Mouse (Mus musculus) myocyte (in vitro differentiated cells): ENCODE measurements around the gene Zhx3. TPM values are rescaled to one million over a fixed set of nuclear protein-coding genes. Genes with fewer than 3 reads are reported as not detected.

ENCODE experiments used
- H3K27me3 ChIP-seq: one replicate; pipeline ENCODE4 v1.6.1; 2011; ENCODE audit not compliant: control insufficient read depth, insufficient read depth, insufficient read length
- H3K36me3 ChIP-seq: one replicate; pipeline ENCODE4 v1.6.1; 2011; ENCODE audit not compliant: control insufficient read depth, insufficient read depth
- H3K4me2 ChIP-seq: one replicate; pipeline ENCODE4 v1.6.1; 2011; ENCODE audit warnings: low read depth, control low read depth
- H3K4me3 ChIP-seq: one replicate; pipeline ENCODE4 v1.5.1; 2011; ENCODE audit warnings: mild to moderate bottlenecking, control low read depth, moderate library complexity
- H3K79me2 ChIP-seq: one replicate; pipeline ENCODE4 v1.6.1; 2011; ENCODE audit not compliant: control insufficient read depth, insufficient read depth
- H3ac ChIP-seq: one replicate; pipeline ENCODE4 v1.6.1; 2011; ENCODE audit not compliant: control insufficient read depth, insufficient read length
- CEBPB ChIP-seq: IDR thresholded peaks from 2 replicates; pipeline ENCODE4 v1.6.1; 2011; ENCODE audit warnings: mild to moderate bottlenecking, moderate library complexity; ENCODE audit not compliant: poor library complexity, insufficient read depth, severe bottlenecking
- E2F4 ChIP-seq: IDR thresholded peaks from one replicate; pipeline ENCODE4 v1.6.1; 2011; ENCODE audit warnings: mild to moderate bottlenecking, control low read depth, moderate library complexity; ENCODE audit not compliant: insufficient read depth
- MAX ChIP-seq: IDR thresholded peaks from one replicate; pipeline ENCODE4 v1.6.1; 2011; ENCODE audit warnings: low read depth, mild to moderate bottlenecking, control low read depth
- MYOD1 ChIP-seq, 3 experiments: IDR thresholded peaks; one replicate each; pipeline ENCODE4 v1.6.1; 2011; ENCODE audit warnings: control low read depth in 2 of 3, low read depth in 2 of 3, mild to moderate bottlenecking in 2 of 3, moderate library complexity in 1 of 3; ENCODE audit not compliant: insufficient read length in 2 of 3, control insufficient read depth in 1 of 3
- MYOG ChIP-seq, 3 experiments: IDR thresholded peaks; one replicate each; pipeline ENCODE4 v1.6.1; 2011; ENCODE audit warnings: control low read depth in 2 of 3, low read depth in 2 of 3, mild to moderate bottlenecking in 2 of 3; ENCODE audit not compliant: insufficient read length in 2 of 3, control insufficient read depth in 1 of 3, insufficient read depth in 1 of 3
- POLR2A ChIP-seq: IDR thresholded peaks from one replicate; pipeline ENCODE4 v1.6.1; 2011; ENCODE audit warnings: low read depth, mild to moderate bottlenecking, control low read depth, moderate library complexity; ENCODE audit not compliant: insufficient read length
- POLR2AphosphoS2 ChIP-seq: IDR thresholded peaks from one replicate; pipeline ENCODE4 v1.6.1; 2011; ENCODE audit warnings: low read depth, control low read depth; ENCODE audit not compliant: insufficient read length
- REST ChIP-seq: IDR thresholded peaks from one replicate; pipeline ENCODE4 v1.6.1; 2011; ENCODE audit warnings: mild to moderate bottlenecking, control low read depth, moderate library complexity; ENCODE audit not compliant: insufficient read depth, insufficient read length
- SRF ChIP-seq: IDR thresholded peaks from one replicate; pipeline ENCODE4 v1.6.1; 2011; ENCODE audit warnings: low read depth; ENCODE audit not compliant: control insufficient read depth, insufficient read length
- TCF12 ChIP-seq: IDR thresholded peaks from one replicate; pipeline ENCODE4 v1.6.1; 2011; ENCODE audit warnings: mild to moderate bottlenecking, control low read depth; ENCODE audit not compliant: poor library complexity, insufficient read depth, severe bottlenecking
- TCF3 ChIP-seq: IDR thresholded peaks from one replicate; pipeline ENCODE4 v1.6.1; 2011; ENCODE audit warnings: low read depth, control low read depth; ENCODE audit not compliant: insufficient read length
- USF1 ChIP-seq: IDR thresholded peaks from one replicate; pipeline ENCODE4 v1.6.1; 2011; ENCODE audit warnings: low read depth, mild to moderate bottlenecking, control low read depth, moderate library complexity
- polyA plus RNA-seq: library from polyadenylated mRNA; unstranded; fragments of >200 nt; fragmentation: generic; extraction: Trizol; gene quantifications from one replicate; pipeline ENCODE4 v1.2.1, GENCODE M21; 2012; ENCODE audit warnings: missing spikeins

Zhx3 gene
- polyA plus RNA-seq, 1 experiment, result 6.1 TPM

DNA sequence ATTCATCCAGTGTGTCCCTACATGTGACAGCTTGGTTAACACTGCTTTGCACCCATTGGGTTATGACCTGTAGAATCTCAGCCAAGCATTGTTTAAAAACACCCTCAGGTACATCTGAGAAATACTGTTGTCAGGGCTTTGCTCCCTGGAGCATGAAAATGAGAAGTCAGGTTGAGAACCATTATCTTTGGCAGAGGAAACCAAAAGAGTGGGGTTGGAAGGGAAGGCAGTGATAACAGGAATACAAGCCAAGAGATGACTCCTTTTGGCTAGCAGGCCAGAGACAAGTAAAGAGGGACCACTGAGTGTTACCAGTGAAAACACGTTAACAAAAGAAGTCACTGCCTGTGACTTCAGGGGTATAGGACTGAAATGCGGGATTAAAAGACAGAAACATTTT lies 108.4 kb downstream of the Zhx3 start:
- Histone ChIP-seq H3K36me3 (peaks cover 7% of the 10 kb centered on the region), H3K4me3 (no peak overlapping the region), H3K27me3 (no peaks in the 10 kb centered on the region), H3K4me2 (no peak overlapping the region), H3ac (no peak overlapping the region), H3K79me2 (no peaks in the 10 kb centered on the region)
- TF ChIP-seq TCF3, result no peak
- no peak for TF ChIP-seq SRF
- no peak for TF ChIP-seq TCF12
- TF ChIP-seq E2F4, result no peak
- TF ChIP-seq USF1, result no peak
- TF ChIP-seq POLR2AphosphoS2, result no peak
- TF ChIP-seq CEBPB, result no peak
- no peak for TF ChIP-seq MYOD1 (IDR thresholded peaks at IDR 0.05; ENCODE audit: control insufficient read depth in 1 of 3, insufficient read length in 2 of 3, low read depth in 2 of 3)

DNA sequence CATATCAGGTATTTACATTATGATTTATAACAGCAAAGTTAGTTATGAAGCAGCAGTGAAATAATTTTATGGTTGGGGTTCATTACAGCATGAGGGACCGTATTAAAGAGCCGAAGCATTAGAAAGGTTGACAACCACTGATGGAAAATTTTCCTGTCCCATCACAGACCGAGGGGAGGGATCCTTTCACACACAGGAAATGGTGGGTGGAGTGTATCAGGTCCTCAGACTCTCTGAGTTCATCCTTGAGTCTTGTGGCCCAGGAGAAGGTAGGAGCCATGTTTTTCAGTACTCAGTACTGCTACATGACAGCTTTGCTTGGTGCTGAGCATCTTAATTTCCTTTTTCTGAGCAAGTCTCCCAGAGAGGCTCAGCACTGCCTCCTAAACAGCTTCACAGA lies 109.0 kb downstream of the Zhx3 start:
- H3ac ChIP-seq, result no peak overlapping the region
- H3K27me3 ChIP-seq, result no peaks in the 10 kb centered on the region
- no peak overlapping the region for H3K4me2 ChIP-seq
- H3K79me2 ChIP-seq, result no peaks in the 10 kb centered on the region
- TF ChIP-seq MYOG (IDR thresholded peaks at IDR 0.05; ENCODE audit: control insufficient read depth in 1 of 3, insufficient read depth in 1 of 3, insufficient read length in 2 of 3, low read depth in 2 of 3), result no peak
- no peak for TF ChIP-seq MYOD1 (IDR thresholded peaks at IDR 0.05; ENCODE audit: control insufficient read depth in 1 of 3, insufficient read length in 2 of 3, low read depth in 2 of 3)
- TF ChIP-seq USF1, result no peak
- no peak for TF ChIP-seq POLR2A
- no peak for TF ChIP-seq CEBPB
- no peak for TF ChIP-seq POLR2AphosphoS2
- TF ChIP-seq SRF, result no peak
- no peak for TF ChIP-seq E2F4
- TF ChIP-seq MAX, result no peak
- no peak for TF ChIP-seq REST
- no peak for TF ChIP-seq TCF12
- peaks cover 7% of the 10 kb centered on the region for H3K36me3 ChIP-seq
- H3K4me3 ChIP-seq, result no peak overlapping the region

DNA sequence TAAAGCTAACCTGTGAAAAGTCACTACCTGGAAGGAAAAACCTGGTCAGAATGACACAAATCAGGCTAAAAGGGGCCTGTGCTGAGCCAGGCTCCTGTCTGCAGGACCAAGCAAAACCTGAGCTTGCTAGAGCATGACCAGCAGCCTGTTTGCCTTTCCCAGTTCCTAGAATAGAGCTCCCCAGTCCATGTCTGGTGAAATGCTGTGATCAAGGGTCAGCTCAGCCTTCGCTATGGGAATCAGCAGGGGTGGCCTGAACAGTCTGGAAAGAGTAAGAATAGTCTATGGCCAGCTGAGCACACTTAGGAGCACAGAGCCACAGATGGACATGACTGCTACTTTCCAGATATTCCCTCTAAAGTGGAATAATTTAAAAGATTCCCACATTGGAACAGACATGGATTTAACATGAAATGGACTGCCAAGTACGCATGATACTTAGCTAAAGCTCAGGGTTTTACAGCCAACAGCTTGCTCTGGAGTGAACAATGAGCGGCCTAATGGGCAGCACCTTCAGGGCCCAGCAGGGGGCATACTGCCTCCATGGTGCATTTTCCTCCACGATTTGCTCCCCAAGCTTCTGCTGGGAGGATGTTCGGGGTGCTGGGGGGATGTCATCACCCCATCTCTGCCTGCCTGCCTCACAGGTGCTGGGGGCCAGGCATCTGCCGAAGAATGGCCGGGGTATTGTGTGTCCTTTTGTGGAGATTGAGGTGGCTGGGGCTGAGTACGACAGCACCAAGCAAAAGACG lies 112.2 kb downstream of the Zhx3 start:
- Histone ChIP-seq H3ac (no peak overlapping the region), H3K4me2 (no peak overlapping the region), H3K27me3 (no peaks in the 10 kb centered on the region), H3K79me2 (no peaks in the 10 kb centered on the region), H3K36me3 (peaks cover 18% of the 10 kb centered on the region), H3K4me3 (no peak overlapping the region)
- no peak for TF ChIP-seq MYOG (IDR thresholded peaks at IDR 0.05; ENCODE audit: control insufficient read depth in 1 of 3, insufficient read depth in 1 of 3, insufficient read length in 2 of 3, low read depth in 2 of 3)
- TF ChIP-seq SRF, result no peak
- no peak for TF ChIP-seq REST

DNA sequence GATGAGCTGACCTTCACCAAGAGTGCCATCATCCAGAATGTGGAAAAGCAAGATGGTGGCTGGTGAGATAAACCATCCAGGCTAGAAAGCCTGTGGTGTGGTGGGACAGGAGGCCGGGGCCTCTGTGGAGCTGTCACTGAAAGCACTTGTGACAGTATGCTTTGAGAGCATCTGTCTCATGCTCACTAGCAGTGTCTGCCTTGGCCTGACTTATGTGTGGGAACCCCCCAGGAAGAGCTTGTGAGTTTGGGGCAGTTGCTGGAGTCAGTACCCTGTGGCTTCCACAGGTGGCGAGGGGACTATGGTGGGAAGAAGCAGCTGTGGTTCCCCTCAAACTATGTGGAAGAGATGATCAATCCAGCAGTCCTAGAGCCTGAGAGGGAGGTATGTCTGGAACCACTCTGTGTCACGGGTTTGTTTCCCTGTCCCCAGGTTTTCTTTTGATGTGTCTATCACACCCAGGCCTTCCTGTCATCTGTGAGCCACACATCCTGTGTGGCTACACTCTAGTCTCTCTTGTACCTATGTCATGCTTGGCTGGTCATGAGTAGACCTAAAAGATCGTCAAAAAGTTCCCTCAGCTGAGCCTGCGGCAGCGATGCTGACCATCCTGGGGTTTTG lies 116.1 kb downstream of the Zhx3 start:
- TF ChIP-seq REST (no peak), E2F4 (no peak), MAX (no peak), TCF12 (no peak), MYOG (IDR thresholded peaks at IDR 0.05; ENCODE audit: control insufficient read depth in 1 of 3, insufficient read depth in 1 of 3, insufficient read length in 2 of 3, low read depth in 2 of 3) (no peak), USF1 (no peak), POLR2A (no peak), SRF (no peak), TCF3 (no peak), MYOD1 (IDR thresholded peaks at IDR 0.05; ENCODE audit: control insufficient read depth in 1 of 3, insufficient read length in 2 of 3, low read depth in 2 of 3) (no peak), CEBPB (no peak), POLR2AphosphoS2 (no peak)
- Histone ChIP-seq H3K36me3 (peaks cover 37% of the 10 kb centered on the region), H3ac (no peak overlapping the region), H3K4me3 (no peak overlapping the region), H3K79me2 (no peaks in the 10 kb centered on the region), H3K4me2 (no peak overlapping the region), H3K27me3 (no peaks in the 10 kb centered on the region)
